Mouse (Mus musculus) left cerebral cortex, adult 6 months (tissue): ENCODE data around the gene Ninj1. TPM values are rescaled to one million over a fixed set of nuclear protein-coding genes. Genes with fewer than 3 reads are reported as not detected.

Source experiments
- long read RNA-seq, 2 experiments: library from polyadenylated mRNA; unstranded; transcript quantifications; one replicate each; pipeline ENCODE4 v2.0.0; 2019 to 2020
- polyA plus RNA-seq: library from polyadenylated mRNA; unstranded; fragments of <200 nt; fragmentation: Nextera tagmentation; gene quantifications from 2 replicates; pipeline ENCODE4 v1.2.3, GENCODE M21; 2021

Ninj1 gene
- 43.2 and 46.7 TPM in 2 replicates for polyA plus RNA-seq
- long read RNA-seq, experiment 1, transcript Ninj1-201 (4 exons, 1,187 nt), result major isoform, 65 of 68 reads
- long read RNA-seq, experiment 1, partial matches to known transcripts, result 0 of 68 reads
- long read RNA-seq, experiment 1, other reads (novel, unspliced or antisense), result 0 of 68 reads
- long read RNA-seq, experiment 2, transcript Ninj1-201 (4 exons, 1,187 nt), result major isoform, 41 of 48 reads
- long read RNA-seq, experiment 2, partial matches to known transcripts, result 2 of 48 reads
- long read RNA-seq, experiment 2, other reads (novel, unspliced or antisense), result 2 of 48 reads

DNA sequence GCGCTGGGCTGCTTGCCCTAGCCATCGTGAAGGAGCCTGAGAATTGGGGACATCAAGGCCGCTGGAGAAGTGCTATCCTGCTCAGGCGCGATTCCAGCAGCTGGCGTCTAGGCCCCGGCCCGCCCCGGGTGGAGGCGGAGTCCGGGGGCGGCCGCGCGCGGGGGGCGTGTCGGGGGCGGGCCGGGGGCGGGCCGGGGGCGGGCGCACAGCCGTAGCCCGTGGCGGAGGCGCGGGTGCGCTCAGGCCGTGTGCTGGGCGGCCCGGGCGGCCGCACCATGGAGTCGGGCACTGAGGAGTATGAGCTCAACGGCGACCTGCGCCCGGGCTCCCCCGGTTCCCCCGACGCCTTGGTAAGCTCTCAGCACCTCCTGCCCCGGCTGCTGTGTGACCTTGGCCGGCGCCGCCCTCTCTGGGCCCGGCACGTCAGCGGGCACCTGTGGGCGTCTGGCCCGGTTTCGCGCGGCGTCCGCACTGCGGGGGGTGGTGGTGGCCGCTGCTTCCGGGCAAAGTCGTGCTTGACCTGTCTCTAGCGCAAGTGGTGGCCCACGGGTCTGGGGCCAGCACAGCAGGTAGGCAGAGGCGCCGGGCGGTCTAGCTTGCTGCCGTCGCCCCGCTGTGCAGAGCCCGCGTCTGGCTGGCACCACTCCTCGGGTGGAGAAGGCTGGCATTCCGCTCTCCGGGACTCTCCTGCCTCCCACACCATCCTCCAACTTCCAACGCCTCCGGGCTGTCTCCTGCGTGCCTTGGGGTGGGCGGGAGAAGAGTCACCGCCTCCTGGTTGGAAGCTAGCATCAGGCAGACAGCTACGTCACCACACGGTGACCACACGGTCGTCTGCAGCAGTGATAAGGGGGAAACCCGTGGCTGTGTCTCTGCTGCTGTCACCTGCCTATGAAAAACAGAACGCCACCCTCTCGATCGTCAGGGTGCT lies at the start of gene Ninj1:
TSS of gene Ninj1 (plus strand) at position 198 of the 931 bp plus-strand sequence.

DNA sequence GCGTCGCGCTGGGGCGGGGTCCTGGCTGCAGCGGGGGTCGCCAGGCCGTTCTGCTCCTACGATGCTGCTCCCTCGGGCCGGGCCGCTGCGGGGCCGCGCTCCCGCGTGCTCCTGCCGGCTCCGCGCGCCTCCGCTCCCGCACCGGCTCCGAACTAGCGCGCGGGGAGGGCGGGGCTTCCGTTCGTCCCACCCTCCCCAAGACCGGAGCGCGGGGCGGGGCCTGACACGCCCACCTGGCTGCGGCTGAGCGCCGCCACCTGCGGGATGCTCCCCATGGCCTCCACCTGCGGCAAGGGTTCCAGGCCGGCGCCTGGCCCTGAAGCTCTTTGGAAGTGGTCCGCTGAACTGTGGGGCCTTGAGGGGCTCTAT lies 39.4 kb upstream of the Ninj1 start, which contains the start of gene Wnk2:
TSS of gene Wnk2 (minus strand) at position 157 of the 369 bp plus-strand sequence.

DNA sequence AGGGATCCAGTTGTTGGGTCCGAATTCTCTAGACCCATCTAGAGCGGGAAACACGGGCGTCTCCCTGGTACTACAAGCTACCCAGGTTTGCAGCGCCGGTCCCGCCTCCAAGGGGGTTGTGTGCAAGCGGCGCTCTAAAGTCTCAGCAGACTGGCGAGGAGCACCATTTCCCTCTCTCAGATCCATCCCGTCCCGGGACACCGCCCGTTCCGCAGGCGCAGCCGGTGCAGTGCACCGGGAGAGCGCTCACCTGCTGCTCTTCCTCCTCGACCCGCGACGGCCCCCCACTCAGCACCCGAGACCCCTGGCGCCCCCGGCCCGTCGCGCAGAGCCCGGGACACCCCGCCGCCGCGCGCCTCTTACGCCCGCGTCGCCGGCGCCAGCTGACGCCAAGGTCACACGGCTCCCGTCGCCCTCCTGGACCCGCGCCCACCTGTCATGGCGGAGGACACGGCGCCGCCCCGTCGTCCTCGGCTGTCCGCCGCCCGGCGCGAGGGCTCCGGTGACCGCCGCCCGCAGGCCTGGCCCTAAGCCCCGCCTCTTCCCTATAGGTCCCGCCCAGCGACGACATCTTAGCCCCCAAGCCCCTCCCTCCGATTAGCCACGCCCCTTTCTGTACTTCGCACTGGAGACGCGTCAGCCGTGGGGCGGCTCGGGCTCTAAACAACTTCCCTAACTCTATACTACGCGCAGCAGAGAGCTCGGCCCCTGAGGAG lies 28.4 kb downstream of the Ninj1 start, which contains the start of gene Card19:
TSS of gene Card19 (minus strand) at position 534 of the 716 bp plus-strand sequence.

Other genes starting within 250 kb of the Ninj1 start
- 21.1 and 27.0 TPM in 2 replicates for gene Fam120a, start 219.5 kb upstream of the Ninj1 start, polyA plus RNA-seq
- gene Wnk2, start 39.5 kb upstream of the Ninj1 start, polyA plus RNA-seq, result 7.9 and 13.0 TPM in 2 replicates
- 21.9 and 29.5 TPM in 2 replicates for gene Card19, start 28.6 kb downstream of the Ninj1 start, polyA plus RNA-seq
- 2.6 and 3.0 TPM in 2 replicates for gene Susd3, start 61.2 kb downstream of the Ninj1 start, polyA plus RNA-seq
- gene Fgd3, start 132.8 kb downstream of the Ninj1 start, polyA plus RNA-seq, result 0.31 and 0.46 TPM in 2 replicates
- gene Bicd2, start 154.1 kb downstream of the Ninj1 start, polyA plus RNA-seq, result 9.0 and 9.1 TPM in 2 replicates
- gene Ippk, start 233.8 kb downstream of the Ninj1 start, polyA plus RNA-seq, result 8.1 and 8.9 TPM in 2 replicates